In the genomic region with DNA sequence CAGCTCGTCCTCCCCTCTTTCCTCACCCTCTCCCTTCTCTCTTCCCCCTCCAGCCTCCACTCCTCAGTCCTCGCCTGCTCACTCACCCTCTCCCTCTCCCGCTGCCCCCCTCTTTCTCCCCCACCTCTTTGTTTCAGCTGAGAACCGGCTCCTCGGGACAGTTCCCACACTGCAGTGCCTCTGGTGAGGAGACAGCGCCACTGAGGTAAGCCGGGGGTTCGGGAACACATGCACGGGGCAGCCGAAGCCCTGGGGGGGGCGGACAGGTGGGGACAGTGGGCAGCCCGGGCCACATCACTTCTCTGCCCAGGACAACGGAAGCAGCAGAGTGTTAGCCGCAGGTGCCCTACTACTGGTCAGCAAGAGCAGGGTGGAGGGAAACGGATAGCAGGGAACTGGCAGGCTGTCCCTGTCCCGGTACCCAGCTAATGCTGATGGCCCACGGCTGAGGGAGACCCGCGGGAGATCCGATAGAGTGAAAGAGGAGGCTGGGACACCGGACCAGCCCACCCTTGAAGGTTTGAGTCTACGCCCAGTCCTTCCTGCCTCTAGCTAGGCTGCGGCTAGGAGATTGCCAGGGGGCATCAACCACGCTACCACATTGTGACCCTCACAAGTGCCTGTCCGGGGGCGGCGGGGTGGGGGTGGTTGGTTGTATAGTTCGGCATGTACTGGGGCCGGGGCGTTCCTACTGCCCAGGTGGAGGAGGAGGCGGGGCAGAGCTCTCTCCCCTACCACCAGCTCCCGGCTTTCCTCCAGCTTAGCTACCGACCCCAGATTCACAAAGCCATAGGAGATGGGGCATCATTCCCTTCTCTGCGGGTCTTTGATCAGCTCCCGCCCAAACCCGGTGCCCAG, we compare ENCODE assay signal across 8 mouse cellular contexts. TPM values are rescaled to one million over a fixed set of nuclear protein-coding genes. Genes with fewer than 3 reads are reported as not detected.
A peak's percentile ranks its signal among the peaks of the same experiment; 100 is the strongest.
DNase-seq lines count a peak whose midpoint lies in the region; ATAC-seq and TF ChIP-seq lines count a peak whose summit lies in the region.

No protein-coding gene starts in this region.

- no peaks in the 10 kb centered on the region for H3K36me3 ChIP-seq in kidney, embryonic 14.5 days (ENCODE audit: control insufficient read depth, insufficient read depth, low read length)
- H3K36me3 ChIP-seq in embryonic facial prominence, embryonic 10.5 days (replicated peaks), result peaks cover 7% of the 10 kb centered on the region
- no peaks in the 10 kb centered on the region for H3K36me3 ChIP-seq in intestine, postnatal 0 days (ENCODE audit: control insufficient read depth, insufficient read depth)
- H3K36me3 ChIP-seq in neural tube, embryonic 11.5 days (ENCODE audit: control insufficient read depth, insufficient read depth, low read length), result no peaks in the 10 kb centered on the region

- H3K27ac ChIP-seq in kidney, embryonic 14.5 days (ENCODE audit: low read depth, low read length), result no peak overlapping the region
- peak overlapping the region; percentile 89 for H3K27ac ChIP-seq in embryonic facial prominence, embryonic 10.5 days (replicated peaks)
- no peak overlapping the region for H3K27ac ChIP-seq in intestine, postnatal 0 days (ENCODE audit: low read depth, low read length)
- peak overlapping the region; percentile 79 for H3K27ac ChIP-seq in neural tube, embryonic 11.5 days (ENCODE audit: low read depth, low read length)

- DNase-seq in kidney, postnatal 25 days, result no peak
- DNase-seq in embryonic facial prominence, embryonic 10.5 days (ENCODE audit: low spot score), result peak; percentile 69
- DNase-seq in neural tube, embryonic 11.5 days (ENCODE audit: low spot score), result peak; percentile 80
- no peak for DNase-seq in gastrocnemius, adult 8-10 months (ENCODE audit: low spot score in 2 of 2)
- no peak for DNase-seq in MN1 (ENCODE audit: low spot score)
- no peak for DNase-seq in adrenal gland, postnatal 36 days

- H3K9ac ChIP-seq in kidney, embryonic 14.5 days (ENCODE audit: low read depth, low read length), result peak overlapping the region; percentile 52
- no peak overlapping the region for H3K9ac ChIP-seq in intestine, postnatal 0 days (ENCODE audit: low read depth, low read length)
- H3K9ac ChIP-seq in neural tube, embryonic 11.5 days (ENCODE audit: low read length), result peak overlapping the region; percentile 94

- no peak; the same call in 1 of the 2 replicates for TF ChIP-seq CTCF in intestine, postnatal 0 days (IDR thresholded peaks at IDR 0.05; ENCODE audit: low read depth)

- peak overlapping the region; percentile 62 for H3K4me2 ChIP-seq in kidney, embryonic 14.5 days (replicated peaks; ENCODE audit: low read depth, low read length)
- H3K4me2 ChIP-seq in intestine, postnatal 0 days (replicated peaks; ENCODE audit: low read depth), result peak overlapping the region; percentile 51
- H3K4me2 ChIP-seq in neural tube, embryonic 11.5 days (ENCODE audit: low read depth), result peak overlapping the region; percentile 74

- peaks cover 35% of the 10 kb centered on the region for H3K27me3 ChIP-seq in kidney, embryonic 14.5 days (ENCODE audit: control insufficient read depth, insufficient read depth, low read length)
- peaks cover 57% of the 10 kb centered on the region for H3K27me3 ChIP-seq in embryonic facial prominence, embryonic 10.5 days (replicated peaks; ENCODE audit: low read depth, poor library complexity, severe bottlenecking)
- peaks cover 29% of the 10 kb centered on the region for H3K27me3 ChIP-seq in intestine, postnatal 0 days (replicated peaks; ENCODE audit: control insufficient read depth, insufficient read depth, low read length)
- 0 out of 2 replicates have a peak, but pooled peaks cover 13% of the 10 kb centered on the region for H3K27me3 ChIP-seq in neural tube, embryonic 11.5 days (ENCODE audit: control insufficient read depth, insufficient read depth, low read length)

- H3K4me3 ChIP-seq in kidney, embryonic 14.5 days (ENCODE audit: low read length), result peak overlapping the region; percentile 41
- peak overlapping the region; percentile 63 for H3K4me3 ChIP-seq in embryonic facial prominence, embryonic 10.5 days
- peak overlapping the region; percentile 26 for H3K4me3 ChIP-seq in intestine, postnatal 0 days (ENCODE audit: low read depth, low read length)
- H3K4me3 ChIP-seq in neural tube, embryonic 11.5 days (ENCODE audit: low read depth, low read length), result peak overlapping the region; percentile 70

- H3K4me1 ChIP-seq in kidney, embryonic 14.5 days (ENCODE audit: control insufficient read depth, insufficient read depth, low read length), result peaks cover 11% of the 10 kb centered on the region; the same call in 1 of the 2 replicates
- H3K4me1 ChIP-seq in embryonic facial prominence, embryonic 10.5 days, result peaks cover 25% of the 10 kb centered on the region
- H3K4me1 ChIP-seq in intestine, postnatal 0 days (replicated peaks; ENCODE audit: control insufficient read depth, insufficient read depth, low read length), result no peaks in the 10 kb centered on the region
- peaks cover 7% of the 10 kb centered on the region; the same call in 1 of the 2 replicates for H3K4me1 ChIP-seq in neural tube, embryonic 11.5 days (ENCODE audit: control insufficient read depth, insufficient read depth, low read length)

- peak; percentile 66 for ATAC-seq in kidney, embryonic 14.5 days (ENCODE audit: low FRiP score, low TSS enrichment)
- 0 out of 2 replicates have a peak, but pooled peaks have one; percentile 24 for ATAC-seq in intestine, postnatal 0 days
- ATAC-seq in neural tube, embryonic 11.5 days (ENCODE audit: insufficient read depth, low FRiP score, low TSS enrichment), result peak; percentile 79

- WGBS in kidney, embryonic 14.5 days, result 2% methylated on average over 36 of the region's 36 CpGs
- WGBS in embryonic facial prominence, embryonic 10.5 days, result 1% methylated on average over 36 of the region's 36 CpGs
- under 1% methylated on average over 36 of the region's 36 CpGs for WGBS in intestine, postnatal 0 days
- under 1% methylated on average over 35 of the region's 36 CpGs for WGBS in neural tube, embryonic 11.5 days

- H3K9me3 ChIP-seq in kidney, embryonic 14.5 days (ENCODE audit: control insufficient read depth, low read length), result no peaks in the 10 kb centered on the region
- no peaks in the 10 kb centered on the region for H3K9me3 ChIP-seq in embryonic facial prominence, embryonic 10.5 days
- no peaks in the 10 kb centered on the region for H3K9me3 ChIP-seq in intestine, postnatal 0 days (ENCODE audit: control insufficient read depth)
- no peaks in the 10 kb centered on the region for H3K9me3 ChIP-seq in neural tube, embryonic 11.5 days (ENCODE audit: control insufficient read depth, low read length)

RNA-seq across cellular contexts. Expression of gene Glyctk, which starts 9.2 kb away (rescaled TPM):
- polyA plus RNA-seq in kidney, embryonic 14.5 days (2014; fragmentation: Nextera tagmentation; extraction: Ambion mirVana), result 1.3 and 4.2 TPM in 2 replicates
- polyA plus RNA-seq in embryonic facial prominence, embryonic 10.5 days (2016; fragmentation: Nextera tagmentation; extraction: Ambion mirVana), result 2.4 and 2.9 TPM in 2 replicates
- polyA plus RNA-seq in intestine, postnatal 0 days (2015; fragmentation: Nextera tagmentation; extraction: Ambion mirVana), result 17.4 and 20.6 TPM in 2 replicates
- 3.1 and 3.4 TPM in 2 replicates for polyA plus RNA-seq in neural tube, embryonic 11.5 days (2014; fragmentation: Nextera tagmentation; extraction: Ambion mirVana)
- 1 to 10 TPM in 1 of 4 experiments, under 1 TPM in 3; 0.61 to 1.5 (median 0.82) TPM for total RNA-seq in gastrocnemius, adult 8-10 months (2022)
- total RNA-seq in adrenal gland, postnatal 36 days (2021), result 1 to 10 TPM; 2.3 to 2.4 TPM

RNA-seq across cellular contexts. Expression of gene Wdr82, which starts 22.0 kb away (rescaled TPM):
- 27.1 and 38.1 TPM in 2 replicates for polyA plus RNA-seq in kidney, embryonic 14.5 days (2014; fragmentation: Nextera tagmentation; extraction: Ambion mirVana)
- polyA plus RNA-seq in embryonic facial prominence, embryonic 10.5 days (2016; fragmentation: Nextera tagmentation; extraction: Ambion mirVana), result 28.4 and 28.8 TPM in 2 replicates
- 10.6 and 11.3 TPM in 2 replicates for polyA plus RNA-seq in intestine, postnatal 0 days (2015; fragmentation: Nextera tagmentation; extraction: Ambion mirVana)
- 25.2 and 26.2 TPM in 2 replicates for polyA plus RNA-seq in neural tube, embryonic 11.5 days (2014; fragmentation: Nextera tagmentation; extraction: Ambion mirVana)
- total RNA-seq in gastrocnemius, adult 8-10 months (2022), result 10 to 100 TPM; 15.4 to 25.2 (median 18.1) TPM
- 10 to 100 TPM; 74.4 to 81.3 TPM for total RNA-seq in adrenal gland, postnatal 36 days (2021)

RNA-seq across cellular contexts. Expression of gene Ppm1m, which starts 50.8 kb away (rescaled TPM):
- polyA plus RNA-seq in kidney, embryonic 14.5 days (2014; fragmentation: Nextera tagmentation; extraction: Ambion mirVana), result 36.4 and 43.1 TPM in 2 replicates
- polyA plus RNA-seq in embryonic facial prominence, embryonic 10.5 days (2016; fragmentation: Nextera tagmentation; extraction: Ambion mirVana), result 50.2 and 54.1 TPM in 2 replicates
- 10.0 and 10.8 TPM in 2 replicates for polyA plus RNA-seq in intestine, postnatal 0 days (2015; fragmentation: Nextera tagmentation; extraction: Ambion mirVana)
- 30.3 and 33.4 TPM in 2 replicates for polyA plus RNA-seq in neural tube, embryonic 11.5 days (2014; fragmentation: Nextera tagmentation; extraction: Ambion mirVana)
- 1 to 10 TPM; 2.3 to 4.5 (median 3.3) TPM for total RNA-seq in gastrocnemius, adult 8-10 months (2022)
- 100 to 1,000 TPM in 1 of 2 experiments, 10 to 100 TPM in 1; 90.8 to 117 TPM for total RNA-seq in adrenal gland, postnatal 36 days (2021)

RNA-seq across cellular contexts. Expression of gene Col6a4, which starts 52.2 kb away (rescaled TPM):
- 0.50 and 0.76 TPM in 2 replicates for polyA plus RNA-seq in kidney, embryonic 14.5 days (2014; fragmentation: Nextera tagmentation; extraction: Ambion mirVana)
- polyA plus RNA-seq in embryonic facial prominence, embryonic 10.5 days (2016; fragmentation: Nextera tagmentation; extraction: Ambion mirVana), result 0.09 and 0.25 TPM in 2 replicates
- polyA plus RNA-seq in intestine, postnatal 0 days (2015; fragmentation: Nextera tagmentation; extraction: Ambion mirVana), result 39.8 and 46.6 TPM in 2 replicates
- 0.13 and 0.14 TPM in 2 replicates for polyA plus RNA-seq in neural tube, embryonic 11.5 days (2014; fragmentation: Nextera tagmentation; extraction: Ambion mirVana)
- not detected for total RNA-seq in gastrocnemius, adult 8-10 months (2022)
- total RNA-seq in adrenal gland, postnatal 36 days (2021), result under 1 TPM; 0.36 to 0.46 TPM

RNA-seq across cellular contexts. Expression of gene Twf2, which starts 54.1 kb away (rescaled TPM):
- polyA plus RNA-seq in kidney, embryonic 14.5 days (2014; fragmentation: Nextera tagmentation; extraction: Ambion mirVana), result 77.9 and 80.8 TPM in 2 replicates
- polyA plus RNA-seq in embryonic facial prominence, embryonic 10.5 days (2016; fragmentation: Nextera tagmentation; extraction: Ambion mirVana), result 69.5 and 74.7 TPM in 2 replicates
- polyA plus RNA-seq in intestine, postnatal 0 days (2015; fragmentation: Nextera tagmentation; extraction: Ambion mirVana), result 21.9 and 25.6 TPM in 2 replicates
- polyA plus RNA-seq in neural tube, embryonic 11.5 days (2014; fragmentation: Nextera tagmentation; extraction: Ambion mirVana), result 62.1 and 63.9 TPM in 2 replicates
- total RNA-seq in gastrocnemius, adult 8-10 months (2022), result 100 to 1,000 TPM; 129 to 168 (median 143) TPM
- total RNA-seq in adrenal gland, postnatal 36 days (2021), result 100 to 1,000 TPM in 1 of 2 experiments, 10 to 100 TPM in 1; 64.8 to 117 TPM

Comparison
In these comparisons a context has a peak if more than half of its experiments do, and no peak if none do; other contexts are left out.
1. ATAC-seq: peak in every context shown above with its lines; median percentile 79 in neural tube, embryonic 11.5 days; 66 in kidney, embryonic 14.5 days; 24 in intestine, postnatal 0 days.
2. H3K27ac ChIP-seq: peak in embryonic facial prominence, embryonic 10.5 days (single experiment) and neural tube, embryonic 11.5 days (single experiment); none in kidney, embryonic 14.5 days (single experiment) and intestine, postnatal 0 days (single experiment).
3. DNase-seq: peak in embryonic facial prominence, embryonic 10.5 days (single experiment) and neural tube, embryonic 11.5 days (single experiment); none in kidney, postnatal 25 days (0 of 2), gastrocnemius, adult 8-10 months (0 of 2), MN1 (single experiment) and adrenal gland, postnatal 36 days (0 of 2).
4. Peak in every context shown above with its lines, with median percentiles within 50 percentile points of each other: H3K4me2 ChIP-seq and H3K4me3 ChIP-seq.